Mouse (Mus musculus) urinary bladder, postnatal 4 days (tissue): ENCODE measurements around the gene Palld.

Source experiments
- DNase-seq, 2 experiments: peaks; one replicate each; pipeline ENCODE4 v3.0.0; 2021 to 2022; ENCODE audit warnings: low spot score in 2 of 2

Palld gene

DNA sequence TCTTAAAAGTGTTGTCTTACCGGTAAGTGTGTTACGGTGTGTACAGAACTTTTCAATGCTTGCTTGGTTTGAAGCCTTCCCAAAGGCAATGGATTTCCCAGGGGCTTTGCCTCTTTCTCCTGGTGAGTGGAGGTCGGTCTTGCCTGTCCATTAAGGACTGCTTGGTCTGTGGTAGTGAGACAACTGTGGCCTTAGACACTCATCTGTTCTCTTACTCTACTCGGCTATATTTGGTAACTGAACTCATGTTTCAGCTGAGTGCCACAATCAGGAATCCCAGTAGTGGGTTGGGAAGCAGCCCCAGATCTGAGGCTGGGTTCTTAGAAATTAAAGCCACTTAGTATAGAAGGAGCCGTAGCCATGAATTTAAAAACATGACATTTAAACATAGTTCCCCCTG, at the start of gene Palld:
Gene Palld, minus strand, starts transcription at position 170 of the 400 bp plus-strand sequence.
- no peak for DNase-seq

GRCm38 (mm10) chr8:61937576-61937975, 35.1 kb upstream of the Palld start:
- DNase-seq: no peak

DNA sequence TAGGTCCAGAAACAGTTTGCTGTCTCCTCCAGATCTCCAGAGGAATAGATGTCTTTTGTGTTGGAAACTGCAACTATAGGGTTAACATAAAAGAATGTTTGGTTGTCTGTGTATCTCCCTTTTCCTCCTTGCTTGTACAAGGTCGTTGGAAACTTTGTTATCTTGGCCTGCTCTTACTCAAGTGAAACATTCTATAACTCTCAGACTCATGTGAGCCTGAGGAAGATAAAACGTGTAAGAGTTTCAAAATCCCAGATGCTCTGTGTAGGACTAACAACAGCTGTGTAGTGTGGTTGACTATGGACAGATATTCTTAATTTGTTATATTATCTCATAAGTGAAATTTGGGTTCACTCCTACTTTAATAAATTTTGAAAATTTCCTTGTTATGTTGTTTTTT, 30.8 kb upstream of the Palld start:
- no peak for DNase-seq

- DNase-seq: peak; percentile 26 to 76
Observed at GRCm38 (mm10) chr8:61927777-61928494, 25.4 kb upstream of the Palld start, which contains the start of gene Ddx60. Gene Ddx60, plus strand, starts transcription at chr8:61928087.

DNA sequence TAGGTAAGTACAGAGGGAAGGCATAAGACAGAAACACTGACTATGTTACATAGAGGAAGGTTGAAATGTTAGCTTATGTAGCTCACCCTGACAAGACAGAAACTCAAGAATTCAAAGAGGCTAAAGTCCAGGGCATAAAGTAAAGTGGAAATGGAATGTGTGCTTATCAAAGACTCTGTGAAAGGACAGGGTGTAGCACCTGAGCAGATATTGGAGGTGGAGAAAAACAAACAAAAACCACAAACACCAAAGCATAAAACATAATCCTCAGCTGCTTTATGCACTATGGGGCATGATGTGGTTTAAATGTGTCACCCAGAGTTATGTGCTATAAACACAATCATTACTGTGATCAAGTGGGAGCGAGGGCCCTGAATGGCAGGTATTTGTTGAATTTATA, 22.0 kb upstream of the Palld start:
- DNase-seq: no peak

DNA sequence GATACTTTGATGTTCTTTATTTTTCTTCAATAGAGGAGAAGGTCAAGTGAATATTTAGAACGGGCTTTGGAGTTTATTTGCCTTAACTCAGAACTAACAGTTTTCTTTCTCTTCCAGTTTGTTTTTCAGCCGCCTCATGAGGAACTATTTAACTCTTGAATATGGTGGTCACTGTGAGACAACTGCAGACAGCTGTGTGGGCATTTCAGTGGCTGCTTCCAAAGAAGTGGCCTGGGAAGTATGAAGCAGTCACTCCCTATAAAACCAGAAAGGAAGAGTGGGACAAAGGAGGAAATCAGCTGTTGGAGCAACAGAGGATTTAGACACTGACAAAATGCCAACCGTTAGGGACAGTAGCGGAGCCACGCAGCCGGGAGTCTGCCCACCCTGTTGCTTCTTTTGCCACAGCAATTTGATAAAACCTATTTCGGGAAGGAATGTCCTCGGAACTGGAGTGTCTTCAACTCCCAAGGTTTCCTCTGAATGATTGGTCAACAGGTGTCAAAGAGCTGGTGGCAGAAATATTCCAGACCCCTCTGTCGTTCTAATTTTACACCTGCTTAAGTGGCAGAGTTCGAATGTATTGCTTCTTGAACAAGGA, 19.1 kb upstream of the Palld start:
- DNase-seq: no peak

DNA sequence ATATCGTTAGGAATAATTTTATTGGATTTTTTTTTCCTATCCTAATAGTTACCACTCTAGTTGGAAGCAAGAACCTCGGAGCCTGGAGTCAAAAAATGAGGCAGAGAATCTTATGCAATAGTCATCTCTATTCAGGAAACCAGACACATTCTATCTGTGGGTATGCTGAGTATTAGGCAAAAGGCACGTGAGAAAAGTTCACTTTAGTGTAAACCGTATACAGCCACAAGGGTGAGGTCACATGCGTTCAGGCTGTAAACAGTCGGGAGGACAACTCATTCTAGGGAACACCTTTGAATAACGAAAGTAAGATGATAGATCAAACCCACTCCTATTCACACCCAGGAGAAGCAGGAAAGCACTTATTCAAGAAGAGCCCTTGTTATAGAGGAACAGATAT, 17.9 kb upstream of the Palld start:
- DNase-seq: no peak

- DNase-seq: no peak
Observed at GRCm38 (mm10) chr8:61919145-61919788, 16.8 kb upstream of the Palld start.

GRCm38 (mm10) chr8:61917287-61917686, 14.8 kb upstream of the Palld start:
- DNase-seq: no peak

DNA sequence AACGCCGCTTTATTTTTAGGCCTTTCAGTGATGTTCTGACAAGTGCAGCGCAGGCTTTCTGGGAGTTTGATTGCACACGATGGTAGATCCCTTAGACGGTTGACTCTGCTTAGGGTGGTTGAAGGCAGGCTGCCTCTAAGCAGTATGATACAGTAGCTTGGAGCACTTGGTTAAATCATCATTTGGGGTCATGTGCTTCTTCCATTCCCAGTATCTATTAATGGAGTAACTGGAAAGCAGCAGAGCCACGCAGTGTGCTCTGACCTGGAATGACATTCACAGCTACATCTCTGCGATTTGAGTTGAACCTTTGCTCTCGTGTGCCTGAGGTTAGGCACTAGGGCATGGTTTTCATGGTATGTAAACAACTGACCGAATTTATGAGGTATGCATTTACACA, 11.5 kb upstream of the Palld start:
- DNase-seq: no peak

DNA sequence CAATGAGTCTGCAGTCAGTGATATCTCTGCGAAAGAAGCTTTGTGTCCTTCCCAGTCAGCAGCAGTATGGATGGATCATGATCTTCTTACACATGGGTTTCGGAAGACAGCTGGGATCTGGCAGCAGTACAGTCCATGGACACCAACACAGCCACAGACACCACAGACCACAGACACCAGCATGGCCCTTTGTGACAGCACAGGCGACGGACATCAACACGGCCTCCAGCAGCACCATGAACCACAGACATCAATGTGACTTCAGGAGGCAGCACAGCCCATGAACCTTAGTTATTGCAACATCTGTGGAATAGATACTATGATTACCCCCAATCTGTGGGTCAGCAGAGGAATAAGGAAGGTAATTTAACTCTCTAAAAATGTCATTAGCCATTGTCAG, 10.3 kb upstream of the Palld start:
- DNase-seq: no peak

DNA sequence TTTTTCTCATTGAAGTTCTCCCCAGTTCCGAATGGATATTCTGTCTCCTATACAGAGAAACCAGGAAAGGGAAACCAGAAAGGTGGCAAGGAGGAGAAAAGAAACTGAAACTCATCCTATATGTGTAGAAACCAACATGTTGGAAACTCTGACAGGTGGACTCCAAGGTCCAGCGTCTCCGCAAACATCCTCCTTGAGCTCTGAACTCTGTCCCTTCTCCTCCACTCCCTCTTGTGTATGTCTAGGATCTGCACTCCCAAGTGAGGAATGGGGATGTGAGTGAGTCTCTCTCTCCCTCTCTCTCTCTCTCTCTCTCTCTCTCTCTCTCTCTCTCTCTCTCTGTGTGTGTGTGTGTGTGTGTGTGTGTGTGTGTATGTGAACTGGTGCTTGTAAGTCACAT, 6.8 kb upstream of the Palld start:
- no peak for DNase-seq

DNA sequence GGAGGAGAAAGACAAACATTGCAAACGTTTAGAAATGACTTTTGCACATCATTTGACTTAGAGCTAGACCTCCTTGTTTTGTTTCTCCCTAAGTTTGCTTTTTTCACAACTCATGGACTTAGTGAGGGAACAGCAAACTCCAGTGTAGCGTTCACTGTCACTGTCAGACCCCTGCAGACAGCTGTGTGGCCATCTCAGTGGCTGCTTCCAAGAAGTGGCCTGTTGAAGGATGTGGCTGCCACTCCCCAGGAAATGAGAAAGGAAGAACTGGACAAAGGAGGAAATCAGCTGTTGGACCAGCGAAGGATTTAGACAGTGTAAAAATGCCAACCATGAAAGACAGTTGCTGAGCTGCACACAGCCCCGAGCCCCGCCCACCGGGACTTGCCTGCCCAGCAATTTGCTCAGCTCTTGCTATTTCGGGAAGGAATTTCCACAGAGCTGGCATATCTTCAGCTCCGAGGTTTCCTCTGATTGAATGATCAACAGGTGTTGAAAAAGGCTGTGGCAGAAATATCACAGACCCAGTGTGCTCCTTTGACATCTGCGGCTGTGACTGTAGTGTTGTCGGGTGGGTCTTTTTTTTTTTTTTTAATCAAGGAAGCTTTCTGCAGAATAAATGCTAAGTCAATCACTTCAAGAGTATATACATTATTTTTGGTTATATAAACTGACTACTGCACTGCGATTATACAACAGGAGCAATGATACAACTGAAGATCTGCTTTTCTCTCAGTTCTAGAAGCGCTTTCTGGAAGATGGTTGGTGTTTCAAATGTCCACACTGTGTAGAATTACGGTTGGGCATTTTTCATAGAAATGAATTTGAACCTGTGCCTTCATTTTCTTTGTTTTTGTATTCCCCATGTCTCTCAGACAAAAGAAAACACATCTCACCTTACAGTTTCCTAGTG, 6.1 kb upstream of the Palld start:
- DNase-seq: peak in 1 of 2 experiments; percentile 24

DNA sequence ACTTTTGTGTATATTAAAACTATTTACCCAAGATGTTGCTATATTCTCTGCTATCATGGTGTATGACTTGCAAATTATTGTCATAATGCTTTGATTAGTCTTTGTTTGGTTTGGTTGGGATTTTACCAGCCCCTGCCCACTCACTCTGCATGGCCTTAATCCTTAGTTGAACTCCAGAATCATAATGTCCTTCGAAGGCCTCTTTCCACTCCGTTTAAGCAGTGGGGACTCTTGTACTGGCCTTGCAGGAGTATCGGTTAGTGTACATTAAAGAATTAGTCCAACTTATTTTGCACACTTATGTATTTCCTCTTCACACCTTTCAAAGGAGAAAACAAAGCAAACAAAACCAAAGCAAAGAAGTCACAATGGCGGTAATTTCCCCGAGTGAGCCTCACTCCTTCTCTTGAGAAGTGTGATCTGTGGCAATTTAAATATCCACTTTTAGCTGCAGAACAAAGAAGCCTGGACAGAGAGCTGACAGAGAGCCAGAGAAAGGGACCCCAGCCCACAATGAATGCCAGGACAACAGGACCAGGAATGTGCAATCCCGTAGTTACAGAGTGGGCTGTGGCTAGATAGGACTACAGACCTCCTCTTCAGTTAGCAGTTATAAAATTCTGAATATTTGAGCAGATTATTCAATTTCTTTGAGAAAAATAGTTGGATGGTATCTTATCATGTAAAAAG, 1.3 kb downstream of the Palld start:
- no peak for DNase-seq

DNA sequence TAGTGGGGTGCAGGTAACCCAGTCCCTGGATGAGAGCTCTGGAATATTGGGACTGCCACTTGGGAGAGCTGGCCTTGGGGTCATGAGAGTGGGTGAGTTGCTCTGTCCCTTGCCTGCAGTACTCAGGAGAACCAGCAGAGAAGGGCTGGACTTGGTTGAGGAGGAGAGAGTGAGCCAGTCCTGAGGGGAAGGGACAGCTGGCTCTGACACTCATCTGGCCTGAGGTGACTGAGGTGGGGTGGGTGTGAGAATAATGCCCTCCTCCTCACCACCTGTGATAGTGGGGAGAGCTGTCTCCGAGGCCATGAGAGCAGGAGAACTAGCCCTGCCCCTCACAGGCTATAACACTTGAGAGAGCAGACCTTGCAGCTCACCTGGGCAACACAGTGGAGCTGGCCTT, 5.1 kb downstream of the Palld start:
- no peak for DNase-seq

GRCm38 (mm10) chr8:61896742-61897141, 5.7 kb downstream of the Palld start:
- no peak for DNase-seq

- DNase-seq: no peak
Observed at GRCm38 (mm10) chr8:61894062-61894461, 8.4 kb downstream of the Palld start.

DNA sequence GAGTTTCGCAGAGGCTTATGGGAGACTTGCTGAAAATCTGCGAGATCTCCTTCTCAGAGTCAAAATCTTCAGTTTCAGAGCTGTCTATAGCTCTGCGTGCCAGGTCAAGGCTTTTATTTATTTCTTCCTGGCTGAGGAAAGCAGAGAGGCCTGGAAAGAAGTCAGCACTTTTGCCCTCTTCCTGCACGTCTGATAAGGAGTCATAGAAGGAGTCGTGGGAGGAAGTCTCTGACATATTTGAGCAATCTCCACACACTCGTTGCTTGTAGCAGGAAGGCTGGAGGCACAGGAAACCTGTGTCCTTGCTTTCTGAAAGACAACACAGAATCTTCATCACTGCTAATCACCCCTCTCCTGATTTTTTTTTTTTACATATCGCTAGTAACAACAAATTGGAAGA, 24.9 kb downstream of the Palld start:
- DNase-seq: no peak

- no peak for DNase-seq
Observed at GRCm38 (mm10) chr8:61875290-61875689, 27.2 kb downstream of the Palld start.

- no peak for DNase-seq
Observed at GRCm38 (mm10) chr8:61873994-61874393, 28.5 kb downstream of the Palld start.

GRCm38 (mm10) chr8:61868481-61868880, 34.0 kb downstream of the Palld start:
- DNase-seq: no peak
